Mouse (Mus musculus): ENCODE measurements around the gene Ergic3.
A peak's percentile ranks its signal among the peaks of the same experiment; 100 is the strongest.

Gene Ergic3

GRCm38 (mm10) chr2:156007888-156008532 is at the start of gene Ergic3, which contains the start of gene 6430550D23Rik:
Ergic3 (plus strand) TSS chr2:156008045.
6430550D23Rik (minus strand) TSS chr2:156007977.
- peak; percentile 99 for DNase-seq (ENCODE audit: low read depth, low spot score)

GRCm38 (mm10) chr2:155959981-155960380 is 47.9 kb upstream of the Ergic3 start:
- no peak for DNase-seq (ENCODE audit: low read depth, low spot score)

- DNase-seq (ENCODE audit: low read depth, low spot score), result no peak
Measured at GRCm38 (mm10) chr2:155961862-155962261, 46.0 kb upstream of the Ergic3 start.

GRCm38 (mm10) chr2:155962991-155963390 is 44.9 kb upstream of the Ergic3 start:
- peak; percentile 21 for DNase-seq (ENCODE audit: low read depth, low spot score)

GRCm38 (mm10) chr2:155973348-155973747 is 34.5 kb upstream of the Ergic3 start:
- DNase-seq (ENCODE audit: low read depth, low spot score), result no peak

GRCm38 (mm10) chr2:155974087-155974731 is 33.6 kb upstream of the Ergic3 start:
- no peak for DNase-seq (ENCODE audit: low read depth, low spot score)

- DNase-seq (ENCODE audit: low read depth, low spot score), result no peak
Measured at GRCm38 (mm10) chr2:155979328-155979991, 28.4 kb upstream of the Ergic3 start.

- no peak for DNase-seq (ENCODE audit: low read depth, low spot score)
Measured at GRCm38 (mm10) chr2:155985776-155986175, 22.1 kb upstream of the Ergic3 start.

GRCm38 (mm10) chr2:155987131-155987530 is 20.7 kb upstream of the Ergic3 start:
- DNase-seq (ENCODE audit: low read depth, low spot score), result no peak

- no peak for DNase-seq (ENCODE audit: low read depth, low spot score)
Measured at GRCm38 (mm10) chr2:155989085-155989484, 18.8 kb upstream of the Ergic3 start.

- DNase-seq (ENCODE audit: low read depth, low spot score), result no peak
Measured at GRCm38 (mm10) chr2:155991151-155991550, 16.7 kb upstream of the Ergic3 start.

GRCm38 (mm10) chr2:155991863-155992321 is 16.0 kb upstream of the Ergic3 start:
- DNase-seq (ENCODE audit: low read depth, low spot score), result no peak

GRCm38 (mm10) chr2:156005393-156005792 is 2.5 kb upstream of the Ergic3 start:
- peak; percentile 53 for DNase-seq (ENCODE audit: low read depth, low spot score)

- no peak for DNase-seq (ENCODE audit: low read depth, low spot score)
Measured at GRCm38 (mm10) chr2:156018106-156018505, 10.3 kb downstream of the Ergic3 start.

- no peak for DNase-seq (ENCODE audit: low read depth, low spot score)
Measured at GRCm38 (mm10) chr2:156021219-156021618, 13.4 kb downstream of the Ergic3 start.

- no peak for DNase-seq (ENCODE audit: low read depth, low spot score)
Measured at GRCm38 (mm10) chr2:156021765-156022164, 13.9 kb downstream of the Ergic3 start.

GRCm38 (mm10) chr2:156025482-156025881 is 17.6 kb downstream of the Ergic3 start:
- peak; percentile 44 for DNase-seq (ENCODE audit: low read depth, low spot score)

GRCm38 (mm10) chr2:156039390-156039789 is 31.5 kb downstream of the Ergic3 start:
- no peak for DNase-seq (ENCODE audit: low read depth, low spot score)

- no peak for DNase-seq (ENCODE audit: low read depth, low spot score)
Measured at GRCm38 (mm10) chr2:156042903-156043302, 35.1 kb downstream of the Ergic3 start.

- DNase-seq (ENCODE audit: low read depth, low spot score), result no peak
Measured at GRCm38 (mm10) chr2:156047929-156048328, 40.1 kb downstream of the Ergic3 start.

GRCm38 (mm10) chr2:156052816-156053215 is 45.0 kb downstream of the Ergic3 start, which contains the start of gene Fer1l4:
Fer1l4 (minus strand) TSS chr2:156052947.
- no peak for DNase-seq (ENCODE audit: low read depth, low spot score)

All from A20 (cell line).